Mouse (Mus musculus): Measurements from ENCODE around the gene Bst1. TPM values are rescaled to one million over a fixed set of nuclear protein-coding genes. Genes with fewer than 3 reads are reported as not detected.
A peak's percentile ranks its signal among the peaks of the same experiment; 100 is the strongest.

Gene Bst1
- total and polyA plus RNA-seq, 2 experiments from 2014 or later: 0.15 TPM; not detected in 1

DNA sequence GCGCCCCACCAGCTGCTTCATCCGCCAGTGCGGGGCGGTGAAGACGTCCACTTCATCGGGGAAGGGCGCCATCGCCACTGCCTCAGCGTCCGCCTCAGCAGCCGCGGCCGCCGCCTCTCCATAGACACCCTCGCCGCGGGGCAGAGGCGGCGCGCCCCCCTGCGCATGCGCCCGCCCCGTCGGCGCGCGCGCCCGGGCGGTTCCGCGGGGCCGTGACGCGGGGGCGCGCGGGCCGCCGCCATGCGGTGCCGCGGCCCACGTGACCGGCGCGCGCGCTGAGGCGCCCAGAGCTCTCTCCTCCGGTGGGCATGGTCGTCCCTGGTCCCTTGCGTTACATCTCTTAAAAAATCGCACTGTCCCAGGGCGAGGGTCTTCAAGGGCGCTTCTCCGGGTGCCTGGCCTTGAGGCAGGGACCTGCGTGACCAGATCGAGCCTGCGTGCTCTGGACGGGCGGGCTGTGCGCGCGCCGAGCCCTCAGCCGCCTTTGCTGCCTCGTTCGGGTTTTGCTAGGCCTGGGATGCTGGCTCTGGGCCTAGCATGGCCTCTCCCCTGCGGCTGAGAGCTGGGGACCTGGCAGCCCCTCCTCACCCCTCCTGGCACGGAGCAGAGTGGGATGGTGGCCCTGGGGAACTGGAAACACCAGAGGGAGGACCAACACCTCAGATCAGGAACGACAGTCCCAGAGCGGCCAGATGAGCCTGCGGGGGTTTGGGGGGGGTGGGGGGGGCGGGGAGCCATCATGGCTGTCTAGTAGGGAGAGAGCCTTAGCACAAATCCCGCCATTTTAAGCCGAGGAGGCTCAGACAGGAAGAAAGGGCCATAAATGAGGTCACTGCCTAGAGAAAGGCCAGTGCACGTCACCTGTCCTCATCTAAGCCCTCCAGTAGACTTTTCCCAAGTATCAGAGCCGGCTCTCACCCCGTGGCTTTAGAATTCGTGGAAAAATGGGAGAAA lies 36.4 kb upstream of the Bst1 start:
- 0 out of 2 replicates have a peak, but pooled peaks have one; percentile 8 for TF ChIP-seq CTCF (IDR thresholded peaks at IDR 0.05; ENCODE audit: low read depth)
- Histone ChIP-seq H3K27ac (peak overlapping the region; percentile 100), H3K36me3 (ENCODE audit: insufficient read depth, low read length) (no peaks in the 10 kb centered on the region), H3K4me2 (ENCODE audit: low read depth, low read length) (peak overlapping the region; percentile 89), H3K4me1 (ENCODE audit: insufficient read depth, low read length) (peaks cover 5% of the 10 kb centered on the region; the same call in 1 of the 2 replicates), H3K9me3 (ENCODE audit: low read length) (no peaks in the 10 kb centered on the region), H3K4me3 (ENCODE audit: low read length) (peak overlapping the region; percentile 88), H3K9ac (replicated peaks; ENCODE audit: low read length) (peak overlapping the region; percentile 96), H3K27me3 (ENCODE audit: insufficient read depth, low read length) (no peaks in the 10 kb centered on the region)
- WGBS: 4% methylated on average over 64 of the region's 82 CpGs
- DNase-seq (ENCODE audit: low spot score) (peak; percentile 96), ATAC-seq (peak; percentile 95)

DNA sequence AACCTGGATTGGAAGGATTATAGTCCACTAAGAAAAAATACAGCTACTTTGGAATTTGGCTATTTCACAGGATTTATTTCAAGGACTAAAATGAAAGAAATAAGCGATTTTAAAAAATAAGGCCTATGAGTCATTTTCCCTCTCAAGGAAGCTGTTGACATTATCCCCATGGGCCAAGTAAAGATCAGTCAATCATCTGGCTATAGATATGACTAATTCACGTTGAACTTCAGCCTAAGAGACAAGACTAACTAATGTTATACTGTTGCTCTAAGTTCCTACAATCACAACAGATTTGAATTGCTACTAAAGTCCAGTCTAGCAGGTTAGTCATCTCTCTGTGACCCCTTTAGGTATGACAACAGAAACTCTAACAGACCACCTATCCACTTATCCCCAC lies 34.7 kb upstream of the Bst1 start:
- Histone ChIP-seq H3K4me3 (ENCODE audit: low read length) (no peak overlapping the region), H3K4me2 (ENCODE audit: low read depth, low read length) (no peak overlapping the region), H3K9ac (replicated peaks; ENCODE audit: low read length) (no peak overlapping the region), H3K36me3 (ENCODE audit: insufficient read depth, low read length) (no peaks in the 10 kb centered on the region), H3K27me3 (ENCODE audit: insufficient read depth, low read length) (no peaks in the 10 kb centered on the region), H3K27ac (no peak overlapping the region), H3K4me1 (ENCODE audit: insufficient read depth, low read length) (peaks cover 5% of the 10 kb centered on the region; the same call in 1 of the 2 replicates), H3K9me3 (ENCODE audit: low read length) (no peaks in the 10 kb centered on the region)
- 91% methylated on average over 2 of the region's 2 CpGs for WGBS
- DNase-seq (ENCODE audit: low spot score): no peak
- no peak for TF ChIP-seq CTCF (IDR thresholded peaks at IDR 0.05; ENCODE audit: low read depth)
- no peak for ATAC-seq

DNA sequence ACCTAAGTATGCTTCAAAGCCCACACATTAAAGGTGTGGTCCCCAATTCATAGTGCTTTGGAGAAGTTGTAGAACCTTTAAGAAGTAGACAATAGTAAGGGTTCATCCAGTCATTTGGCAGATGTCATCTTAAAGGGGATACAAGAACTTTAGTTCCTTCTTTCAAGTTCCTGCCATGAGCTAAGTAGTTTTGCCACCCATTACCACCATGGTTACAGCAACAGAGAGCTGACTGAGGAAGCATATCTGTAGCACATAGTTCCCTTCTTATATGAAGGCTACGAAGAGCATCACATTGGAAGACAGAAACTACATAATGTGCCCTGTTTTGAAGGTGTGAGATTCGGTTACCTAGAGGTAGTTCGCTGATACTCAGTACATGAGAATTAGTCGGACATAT lies 32.1 kb upstream of the Bst1 start:
- DNase-seq (ENCODE audit: low spot score): no peak

DNA sequence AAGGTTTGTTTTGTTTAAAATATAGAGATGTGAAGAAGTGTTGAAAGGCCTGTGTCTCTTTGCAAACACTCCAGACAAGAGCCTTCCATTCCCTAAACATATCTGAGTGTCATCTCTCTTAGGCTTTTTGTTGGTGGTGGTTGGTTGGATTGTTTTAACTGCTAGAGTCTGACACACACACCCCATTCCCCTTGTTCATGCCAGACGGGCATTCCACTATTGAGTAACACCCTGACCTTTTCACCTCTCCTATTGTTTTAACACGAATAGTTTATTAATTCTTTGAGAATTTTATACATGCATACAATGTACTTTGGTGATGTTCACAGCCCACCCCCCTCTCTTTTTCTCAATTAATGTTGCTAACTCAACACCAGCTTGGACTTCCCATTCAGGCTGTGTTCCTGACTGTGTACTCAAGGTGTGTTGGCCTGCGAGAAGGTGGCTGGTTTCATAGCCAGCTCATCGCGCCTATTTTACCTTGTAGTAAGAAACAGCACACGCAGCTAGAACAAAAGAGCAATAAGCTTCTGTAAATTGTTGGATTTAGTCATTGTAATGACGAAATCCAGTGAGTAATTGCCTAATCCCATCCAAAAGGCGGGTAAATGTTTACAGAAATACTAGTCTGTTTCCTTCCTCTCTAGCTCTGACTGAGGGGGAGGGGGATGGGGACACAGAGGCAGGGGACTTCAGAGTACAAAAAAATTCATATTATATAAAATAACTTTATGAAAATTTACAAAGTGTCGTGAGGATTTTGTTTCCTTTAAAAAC lies 30.5 kb upstream of the Bst1 start:
- H3K27ac ChIP-seq: no peak overlapping the region
- no peak overlapping the region for H3K4me3 ChIP-seq (ENCODE audit: low read length)
- no peak overlapping the region for H3K4me2 ChIP-seq (ENCODE audit: low read depth, low read length)
- no peaks in the 10 kb centered on the region for H3K4me1 ChIP-seq (ENCODE audit: insufficient read depth, low read length)
- 78% methylated on average over 9 of the region's 9 CpGs for WGBS
- no peaks in the 10 kb centered on the region for H3K36me3 ChIP-seq (ENCODE audit: insufficient read depth, low read length)
- no peaks in the 10 kb centered on the region for H3K9me3 ChIP-seq (ENCODE audit: low read length)
- ATAC-seq (no peak), DNase-seq (ENCODE audit: low spot score) (no peak)
- no peak overlapping the region for H3K9ac ChIP-seq (replicated peaks; ENCODE audit: low read length)
- TF ChIP-seq CTCF (IDR thresholded peaks at IDR 0.05; ENCODE audit: low read depth): no peak
- no peaks in the 10 kb centered on the region for H3K27me3 ChIP-seq (ENCODE audit: insufficient read depth, low read length)

More for the DNA sequence above, 32.1 kb upstream of the Bst1 start:
- H3K9ac ChIP-seq (replicated peaks; ENCODE audit: low read length): no peak overlapping the region
- H3K36me3 ChIP-seq (ENCODE audit: insufficient read depth, low read length): no peaks in the 10 kb centered on the region
- H3K27me3 ChIP-seq (ENCODE audit: insufficient read depth, low read length): no peaks in the 10 kb centered on the region
- no peak overlapping the region for H3K4me2 ChIP-seq (ENCODE audit: low read depth, low read length)
- H3K9me3 ChIP-seq (ENCODE audit: low read length): no peaks in the 10 kb centered on the region
- H3K4me1 ChIP-seq (ENCODE audit: insufficient read depth, low read length): no peaks in the 10 kb centered on the region
- no peak overlapping the region for H3K4me3 ChIP-seq (ENCODE audit: low read length)
- no peak overlapping the region for H3K27ac ChIP-seq
- no peak for TF ChIP-seq CTCF (IDR thresholded peaks at IDR 0.05; ENCODE audit: low read depth)
- no peak for ATAC-seq
- 93% methylated on average over 4 of the region's 4 CpGs for WGBS

DNA sequence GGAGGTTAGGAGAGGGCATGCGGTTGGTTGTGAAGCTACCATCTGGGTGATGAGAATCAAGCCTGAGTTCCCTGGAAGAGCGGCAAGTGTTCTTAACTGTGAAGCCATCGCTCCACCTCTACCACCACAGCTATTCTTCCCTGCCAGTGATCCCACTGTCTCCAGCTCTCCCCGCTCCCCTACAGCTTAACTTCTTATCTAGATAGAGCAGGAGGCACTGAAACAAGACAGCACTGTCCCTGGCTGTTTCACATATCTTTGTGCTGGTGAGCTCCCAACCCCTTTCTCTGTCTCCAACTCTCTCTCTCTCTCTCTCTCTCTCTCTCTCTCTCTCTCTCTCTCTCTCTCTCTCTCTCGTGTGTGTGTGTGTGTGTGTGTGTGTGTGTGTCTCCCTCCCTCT lies 26.3 kb upstream of the Bst1 start:
- no peaks in the 10 kb centered on the region for H3K27me3 ChIP-seq (ENCODE audit: insufficient read depth, low read length)
- H3K36me3 ChIP-seq (ENCODE audit: insufficient read depth, low read length): no peaks in the 10 kb centered on the region
- H3K9ac ChIP-seq (replicated peaks; ENCODE audit: low read length): no peak overlapping the region
- ATAC-seq (no peak), DNase-seq (ENCODE audit: low spot score) (no peak)
- H3K4me3 ChIP-seq (ENCODE audit: low read length): no peak overlapping the region
- WGBS: 92% methylated on average over 5 of the region's 5 CpGs
- no peak for TF ChIP-seq CTCF (IDR thresholded peaks at IDR 0.05; ENCODE audit: low read depth)
- H3K4me1 ChIP-seq (ENCODE audit: insufficient read depth, low read length): no peaks in the 10 kb centered on the region
- no peaks in the 10 kb centered on the region for H3K9me3 ChIP-seq (ENCODE audit: low read length)
- H3K27ac ChIP-seq: no peak overlapping the region
- no peak overlapping the region for H3K4me2 ChIP-seq (ENCODE audit: low read depth, low read length)

DNA sequence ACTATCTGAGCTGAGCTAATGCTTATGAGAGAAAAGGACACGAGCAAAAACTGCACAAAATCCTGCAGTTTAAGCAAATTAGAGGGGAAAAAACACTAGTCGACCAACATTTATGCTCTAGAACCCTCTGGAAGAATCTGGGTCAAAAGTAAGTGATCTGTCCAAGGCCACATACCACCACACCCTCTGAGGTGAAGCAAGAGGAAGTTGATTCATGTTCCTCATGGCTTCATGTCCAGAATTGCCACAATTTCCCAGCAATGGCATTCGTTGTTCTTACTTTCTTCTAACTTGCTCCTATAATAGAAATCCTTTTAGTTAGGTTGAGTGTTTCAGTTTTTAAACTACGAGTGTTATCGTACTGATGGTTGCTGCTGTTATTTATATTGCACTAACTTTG lies 19.2 kb upstream of the Bst1 start:
- WGBS: 87% methylated on average over 5 of the region's 5 CpGs
- H3K27ac ChIP-seq: no peak overlapping the region
- H3K27me3 ChIP-seq (ENCODE audit: insufficient read depth, low read length): no peaks in the 10 kb centered on the region
- TF ChIP-seq CTCF (IDR thresholded peaks at IDR 0.05; ENCODE audit: low read depth): no peak
- H3K4me1 ChIP-seq (ENCODE audit: insufficient read depth, low read length): no peaks in the 10 kb centered on the region
- H3K4me2 ChIP-seq (ENCODE audit: low read depth, low read length): no peak overlapping the region
- no peak overlapping the region for H3K9ac ChIP-seq (replicated peaks; ENCODE audit: low read length)
- no peaks in the 10 kb centered on the region for H3K9me3 ChIP-seq (ENCODE audit: low read length)
- DNase-seq (ENCODE audit: low spot score): no peak
- H3K36me3 ChIP-seq (ENCODE audit: insufficient read depth, low read length): no peaks in the 10 kb centered on the region
- ATAC-seq: no peak
- H3K4me3 ChIP-seq (ENCODE audit: low read length): no peak overlapping the region
